Mouse (Mus musculus): ENCODE results near the gene Apob. TPM values are rescaled to one million over a fixed set of nuclear protein-coding genes. Genes with fewer than 3 reads are reported as not detected.
"Not testable (repeated sequence)": the region's sequence is repeated elsewhere in the genome, so short reads cannot be mapped to it uniquely, and the experiment has no call there.

Gene Apob
- polyA plus RNA-seq, 1 experiment from 2014 or later, result 0.09 TPM

DNA sequence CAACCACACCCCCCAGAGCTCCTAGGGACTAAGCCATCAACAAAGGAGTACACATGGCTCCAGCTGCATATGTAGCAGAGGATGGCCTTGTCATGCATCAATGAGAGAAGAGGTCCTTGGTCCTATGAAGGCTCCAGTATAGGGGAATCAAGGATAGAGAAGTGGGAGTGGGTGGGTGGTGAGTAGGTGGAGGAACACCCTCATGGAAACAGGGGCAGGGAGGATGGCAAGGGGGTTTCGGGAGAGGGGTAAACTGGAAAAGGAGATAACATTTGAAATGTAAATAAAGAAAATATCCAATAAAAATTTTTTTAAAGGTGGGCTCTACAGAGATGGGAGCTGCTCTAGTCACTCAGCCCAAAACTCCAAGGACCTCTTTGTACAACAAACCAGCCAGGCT is 53.7 kb downstream of the Apob start:
- H3K27ac ChIP-seq (ENCODE audit: low read depth, low read length); H3K4me3 ChIP-seq (ENCODE audit: low read depth, low read length); H3K9me3 ChIP-seq (ENCODE audit: control insufficient read depth, low read length); H3K36me3 ChIP-seq (ENCODE audit: control insufficient read depth, insufficient read depth, low read length); H3K4me2 ChIP-seq (ENCODE audit: low read depth, low read length); H3K27me3 ChIP-seq (ENCODE audit: control insufficient read depth, insufficient read depth, low read length); H3K4me1 ChIP-seq (ENCODE audit: control insufficient read depth, insufficient read depth, low read length); ATAC-seq (ENCODE audit: low read depth); H3K9ac ChIP-seq (replicated peaks; ENCODE audit: low read depth, low read length): not testable (repeated sequence)
- 95% methylated on average over 1 of the region's 1 CpGs for WGBS

DNA sequence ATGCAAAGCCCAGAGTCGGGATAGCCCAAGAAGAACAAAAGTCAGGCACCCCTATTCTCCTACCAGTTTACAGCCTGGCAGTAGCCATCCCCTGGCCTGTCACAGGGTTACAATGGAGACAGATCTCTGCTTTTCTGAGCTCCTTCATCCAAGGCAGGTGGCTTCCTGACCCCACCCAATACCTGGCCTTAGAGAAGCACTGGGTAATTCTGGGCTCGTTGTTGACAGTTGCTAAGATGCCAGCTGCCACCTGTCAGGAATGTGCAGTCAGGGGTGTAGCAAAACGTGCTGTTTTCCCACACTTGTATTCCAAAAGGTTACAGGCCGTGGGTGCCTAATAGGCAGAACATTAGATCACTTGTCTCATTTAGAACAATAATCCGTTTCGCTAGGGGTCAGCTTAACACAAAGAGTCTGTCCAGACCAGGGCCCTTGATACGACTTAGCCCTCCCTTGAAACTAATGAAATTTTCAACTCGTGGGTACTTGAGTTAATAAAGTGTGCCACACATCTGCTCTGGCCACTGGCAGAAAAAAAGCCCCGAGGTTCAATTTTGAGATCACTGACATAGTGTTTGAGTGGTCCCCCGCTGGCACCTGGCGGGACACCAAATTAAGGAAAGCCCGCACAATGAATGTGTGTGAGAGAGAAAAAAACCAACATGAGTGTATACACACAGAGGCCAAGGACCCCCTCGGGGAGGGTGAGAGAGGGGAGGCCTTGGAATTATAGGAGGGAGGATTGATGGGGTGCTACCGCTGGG is 54.3 kb downstream of the Apob start:
- peak; percentile 76 for ATAC-seq (ENCODE audit: low read depth)
- Histone ChIP-seq H3K9me3 (ENCODE audit: control insufficient read depth, low read length) (no peaks in the 10 kb centered on the region), H3K4me1 (ENCODE audit: control insufficient read depth, insufficient read depth, low read length) (no peaks in the 10 kb centered on the region; the same call in 1 of the 2 replicates), H3K27ac (ENCODE audit: low read depth, low read length) (no peak overlapping the region), H3K27me3 (ENCODE audit: control insufficient read depth, insufficient read depth, low read length) (peaks cover 6% of the 10 kb centered on the region), H3K4me3 (ENCODE audit: low read depth, low read length) (no peak overlapping the region), H3K36me3 (ENCODE audit: control insufficient read depth, insufficient read depth, low read length) (no peaks in the 10 kb centered on the region), H3K4me2 (ENCODE audit: low read depth, low read length) (no peak overlapping the region), H3K9ac (replicated peaks; ENCODE audit: low read depth, low read length) (no peak overlapping the region)
- 14% methylated on average over 14 of the region's 14 CpGs for WGBS

DNA sequence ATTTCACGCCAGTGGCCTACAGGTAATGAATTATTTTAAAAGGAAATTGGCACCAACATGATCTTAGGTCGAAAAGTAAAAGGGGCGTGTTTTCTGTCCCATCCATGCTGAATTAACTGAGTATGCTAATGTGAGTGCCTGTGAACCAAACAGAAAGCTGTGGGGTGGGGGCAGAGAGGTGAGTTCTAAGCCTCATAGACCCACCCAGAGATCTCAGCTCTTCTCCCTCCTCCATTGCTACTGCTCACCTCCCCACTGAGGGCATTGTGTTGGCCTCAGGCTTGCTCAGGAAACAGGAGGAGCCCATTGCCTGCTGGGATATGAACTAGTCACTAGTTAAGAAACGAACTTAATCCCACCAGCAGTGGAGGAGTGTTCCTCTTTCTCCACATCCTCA is 54.9 kb downstream of the Apob start:
- no peak overlapping the region for H3K9ac ChIP-seq (replicated peaks; ENCODE audit: low read depth, low read length)
- ATAC-seq (ENCODE audit: low read depth), result peak; percentile 57; the same call in 1 of the 2 replicates

DNA sequence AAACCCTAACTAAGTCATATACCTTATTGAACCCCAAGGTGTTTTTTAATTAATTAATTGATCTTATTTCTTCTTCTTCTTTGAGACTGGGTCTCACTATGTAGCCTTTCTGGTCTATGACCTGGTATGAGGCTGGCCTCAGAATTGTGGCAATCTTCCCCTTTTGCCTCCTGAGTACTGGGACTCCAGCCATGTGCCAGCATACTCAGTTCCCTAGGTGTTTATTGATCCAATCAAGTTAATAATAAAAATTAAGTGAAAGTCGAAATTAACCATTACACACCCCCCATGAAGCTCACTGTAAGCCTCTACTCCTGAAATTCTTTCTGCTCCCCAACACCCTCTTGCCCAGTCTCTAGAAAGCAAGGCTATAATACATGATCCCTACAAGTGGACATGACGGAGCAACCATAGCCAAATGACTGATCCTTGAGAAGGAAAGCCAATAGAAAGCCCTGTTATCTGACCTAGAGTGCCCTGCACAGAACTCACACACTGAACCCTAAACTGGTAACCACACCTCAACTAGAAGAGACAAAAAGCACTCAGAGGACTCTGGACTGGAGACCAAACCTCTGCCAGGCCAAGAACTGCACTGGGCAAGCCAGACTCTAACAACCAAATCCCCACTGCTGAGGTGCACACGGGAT is 60.8 kb downstream of the Apob start:
- Histone ChIP-seq H3K4me3 (ENCODE audit: low read depth, low read length) (no peak overlapping the region), H3K36me3 (ENCODE audit: control insufficient read depth, insufficient read depth, low read length) (no peaks in the 10 kb centered on the region), H3K4me1 (ENCODE audit: control insufficient read depth, insufficient read depth, low read length) (no peaks in the 10 kb centered on the region), H3K9ac (replicated peaks; ENCODE audit: low read depth, low read length) (no peak overlapping the region), H3K27me3 (ENCODE audit: control insufficient read depth, insufficient read depth, low read length) (peaks cover 2% of the 10 kb centered on the region; the same call in 1 of the 2 replicates), H3K27ac (ENCODE audit: low read depth, low read length) (no peak overlapping the region), H3K9me3 (ENCODE audit: control insufficient read depth, low read length) (no peaks in the 10 kb centered on the region), H3K4me2 (ENCODE audit: low read depth, low read length) (no peak overlapping the region)
- ATAC-seq (ENCODE audit: low read depth), result no peak
- WGBS, result 85% methylated on average over 3 of the region's 3 CpGs

More for the DNA sequence above, 54.9 kb downstream of the Apob start:
- H3K36me3 ChIP-seq (ENCODE audit: control insufficient read depth, insufficient read depth, low read length), result no peaks in the 10 kb centered on the region
- no peak overlapping the region for H3K27ac ChIP-seq (ENCODE audit: low read depth, low read length)
- no peak overlapping the region for H3K4me3 ChIP-seq (ENCODE audit: low read depth, low read length)
- no peaks in the 10 kb centered on the region for H3K9me3 ChIP-seq (ENCODE audit: control insufficient read depth, low read length)
- no peak overlapping the region for H3K4me2 ChIP-seq (ENCODE audit: low read depth, low read length)
- H3K27me3 ChIP-seq (ENCODE audit: control insufficient read depth, insufficient read depth, low read length), result peaks cover 6% of the 10 kb centered on the region
- 21% methylated on average over 4 of the region's 4 CpGs for WGBS
- no peaks in the 10 kb centered on the region; the same call in 1 of the 2 replicates for H3K4me1 ChIP-seq (ENCODE audit: control insufficient read depth, insufficient read depth, low read length)

DNA sequence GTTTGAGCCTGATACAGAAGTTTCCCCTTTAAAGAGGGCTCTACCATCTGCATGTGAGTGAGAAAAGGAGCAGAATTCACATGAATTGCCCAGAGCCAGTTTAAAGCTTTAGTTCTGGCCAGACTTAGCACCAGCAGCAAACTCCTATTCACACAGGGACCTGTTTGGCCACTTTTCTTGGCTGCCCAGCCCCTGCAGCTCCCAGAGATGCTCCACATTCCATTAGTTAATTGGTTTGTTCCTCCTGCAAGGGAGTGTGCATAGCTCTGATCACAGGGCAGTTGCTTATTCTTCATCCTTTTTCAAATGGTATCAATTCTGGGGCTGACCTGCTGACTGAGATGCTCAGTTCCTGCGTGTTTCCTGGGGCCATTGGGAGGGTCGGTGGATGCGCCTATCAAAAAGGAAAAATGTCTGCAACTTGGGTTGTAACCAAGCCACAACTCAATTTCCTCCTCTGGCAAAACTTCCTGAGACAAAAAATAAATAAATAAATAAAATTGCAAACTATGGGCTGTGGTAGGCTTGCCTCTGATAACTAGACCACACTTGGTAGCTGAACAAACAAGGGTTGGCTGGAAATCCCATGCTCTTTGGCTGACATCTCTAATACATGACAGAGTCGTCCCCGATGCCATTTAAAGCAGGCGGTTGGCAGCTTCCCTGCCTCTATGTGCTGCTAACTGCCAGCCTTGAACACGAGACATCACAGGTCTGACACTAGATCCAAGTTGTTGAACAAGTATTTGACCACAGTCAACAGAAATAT is 65.4 kb downstream of the Apob start:
- Histone ChIP-seq H3K27me3 (ENCODE audit: control insufficient read depth, insufficient read depth, low read length) (no peaks in the 10 kb centered on the region), H3K4me2 (ENCODE audit: low read depth, low read length) (no peak overlapping the region), H3K9ac (replicated peaks; ENCODE audit: low read depth, low read length) (no peak overlapping the region), H3K4me1 (ENCODE audit: control insufficient read depth, insufficient read depth, low read length) (no peaks in the 10 kb centered on the region), H3K4me3 (ENCODE audit: low read depth, low read length) (no peak overlapping the region), H3K9me3 (ENCODE audit: control insufficient read depth, low read length) (no peaks in the 10 kb centered on the region), H3K36me3 (ENCODE audit: control insufficient read depth, insufficient read depth, low read length) (no peaks in the 10 kb centered on the region), H3K27ac (ENCODE audit: low read depth, low read length) (no peak overlapping the region)
- 81% methylated on average over 7 of the region's 7 CpGs for WGBS
- ATAC-seq (ENCODE audit: low read depth), result no peak

DNA sequence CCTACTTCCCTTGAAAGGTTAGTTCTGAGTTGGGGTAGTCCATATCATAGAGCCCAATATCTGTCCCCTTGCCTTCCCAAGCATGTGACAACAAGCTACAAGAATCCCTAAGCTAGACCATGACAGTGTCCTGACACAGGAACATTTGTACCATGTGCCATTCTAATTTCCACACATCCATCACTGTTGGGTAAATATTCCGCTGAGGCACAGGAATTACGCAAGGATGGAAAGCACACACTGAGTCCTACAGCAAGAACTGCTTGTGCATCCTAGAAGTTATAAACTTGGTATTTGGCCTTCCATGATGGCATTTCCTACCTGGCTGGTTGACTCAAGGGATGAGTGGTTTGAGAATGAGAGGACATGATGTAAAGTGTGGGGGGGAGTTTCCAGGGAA is 69.6 kb downstream of the Apob start:
- Histone ChIP-seq H3K27ac (ENCODE audit: low read depth, low read length) (no peak overlapping the region), H3K9me3 (ENCODE audit: control insufficient read depth, low read length) (no peaks in the 10 kb centered on the region), H3K4me1 (ENCODE audit: control insufficient read depth, insufficient read depth, low read length) (no peaks in the 10 kb centered on the region), H3K36me3 (ENCODE audit: control insufficient read depth, insufficient read depth, low read length) (no peaks in the 10 kb centered on the region), H3K4me2 (ENCODE audit: low read depth, low read length) (no peak overlapping the region), H3K4me3 (ENCODE audit: low read depth, low read length) (no peak overlapping the region), H3K27me3 (ENCODE audit: control insufficient read depth, insufficient read depth, low read length) (no peaks in the 10 kb centered on the region), H3K9ac (replicated peaks; ENCODE audit: low read depth, low read length) (no peak overlapping the region)
- ATAC-seq (ENCODE audit: low read depth), result no peak
- 96% methylated on average over 2 of the region's 2 CpGs for WGBS

DNA sequence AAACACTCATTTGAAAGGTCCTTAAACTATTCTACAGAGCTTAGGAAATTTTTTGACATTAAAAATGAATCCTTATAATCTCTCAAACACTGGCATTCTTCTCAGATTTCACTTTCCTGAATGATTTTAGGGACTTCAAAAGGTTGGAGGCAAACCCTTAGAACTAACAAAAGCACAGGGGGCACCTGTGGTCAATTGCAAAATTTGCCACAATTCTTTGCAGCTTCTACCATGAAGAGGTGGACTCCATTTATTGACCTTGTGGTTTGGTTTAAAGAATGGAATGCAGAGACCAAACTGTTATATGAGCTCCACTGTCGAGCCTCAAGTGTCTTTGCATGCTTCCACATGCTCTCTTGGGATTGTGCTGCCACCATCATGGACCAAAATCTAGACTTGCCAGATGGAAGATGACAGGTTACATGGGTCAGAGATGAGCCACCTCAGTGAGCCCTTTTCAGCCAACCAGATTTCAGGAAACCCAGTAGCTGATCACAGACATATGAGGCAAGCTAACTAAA is 70.4 kb downstream of the Apob start:
- Histone ChIP-seq H3K4me1 (ENCODE audit: control insufficient read depth, insufficient read depth, low read length) (no peaks in the 10 kb centered on the region), H3K4me2 (ENCODE audit: low read depth, low read length) (no peak overlapping the region), H3K9me3 (ENCODE audit: control insufficient read depth, low read length) (no peaks in the 10 kb centered on the region), H3K4me3 (ENCODE audit: low read depth, low read length) (no peak overlapping the region), H3K27me3 (ENCODE audit: control insufficient read depth, insufficient read depth, low read length) (no peaks in the 10 kb centered on the region), H3K9ac (replicated peaks; ENCODE audit: low read depth, low read length) (no peak overlapping the region), H3K27ac (ENCODE audit: low read depth, low read length) (no peak overlapping the region), H3K36me3 (ENCODE audit: control insufficient read depth, insufficient read depth, low read length) (no peaks in the 10 kb centered on the region)
- WGBS, result 54% methylated on average over 1 of the region's 1 CpGs
- no peak for ATAC-seq (ENCODE audit: low read depth)

DNA sequence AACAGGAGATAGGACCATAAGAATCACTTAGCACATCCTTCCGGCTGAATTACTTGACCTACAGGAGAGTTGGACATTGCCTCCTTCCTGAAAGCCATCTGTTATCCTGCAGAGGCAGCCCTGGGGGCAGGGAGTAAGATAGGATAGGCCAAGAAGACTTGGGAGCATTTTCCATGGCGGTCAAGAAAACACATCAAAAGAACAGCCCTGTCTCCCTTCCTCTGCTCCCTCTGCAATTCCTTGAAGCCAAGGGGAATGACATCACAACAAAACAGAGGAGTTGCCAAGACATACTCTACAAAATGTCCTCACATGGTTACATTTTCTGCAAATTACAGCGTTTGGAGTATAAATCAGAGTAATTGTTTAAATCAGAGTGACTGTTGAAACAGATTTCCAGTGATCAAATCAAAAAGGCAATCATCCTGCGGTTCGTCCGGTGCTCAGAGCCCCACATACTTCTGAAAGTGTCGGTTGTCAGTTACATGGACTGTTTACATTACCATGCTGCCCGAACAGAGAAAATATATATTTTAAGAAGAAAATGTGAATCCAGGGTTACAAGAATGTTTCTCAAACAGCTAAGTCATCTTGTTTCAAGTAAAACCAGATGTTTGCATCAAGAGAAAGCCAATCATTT is 78.7 kb downstream of the Apob start:
- 76% methylated on average over 8 of the region's 8 CpGs for WGBS
- Histone ChIP-seq H3K27me3 (ENCODE audit: control insufficient read depth, insufficient read depth, low read length) (no peaks in the 10 kb centered on the region), H3K27ac (ENCODE audit: low read depth, low read length) (no peak overlapping the region)

More for the DNA sequence above, 78.7 kb downstream of the Apob start:
- H3K9me3 ChIP-seq (ENCODE audit: control insufficient read depth, low read length), result no peaks in the 10 kb centered on the region
- no peaks in the 10 kb centered on the region for H3K36me3 ChIP-seq (ENCODE audit: control insufficient read depth, insufficient read depth, low read length)
- no peak overlapping the region for H3K4me2 ChIP-seq (ENCODE audit: low read depth, low read length)
- H3K9ac ChIP-seq (replicated peaks; ENCODE audit: low read depth, low read length), result no peak overlapping the region
- H3K4me1 ChIP-seq (ENCODE audit: control insufficient read depth, insufficient read depth, low read length), result no peaks in the 10 kb centered on the region
- no peak for ATAC-seq (ENCODE audit: low read depth)
- H3K4me3 ChIP-seq (ENCODE audit: low read depth, low read length), result no peak overlapping the region

All from neural tube, embryonic 14.5 days (tissue).